Mouse (Mus musculus) thymus, postnatal 4 days (tissue): ENCODE measurements around the gene Ddx27.
A peak's percentile ranks its signal among the peaks of the same experiment; 100 is the strongest.
"Not testable (repeated sequence)": the region's sequence is repeated elsewhere in the genome, so short reads cannot be mapped to it uniquely, and the experiment has no call there.

ENCODE experiments used
- DNase-seq: peaks from one replicate; pipeline ENCODE4 v3.0.0; 2021

Ddx27 gene

DNA sequence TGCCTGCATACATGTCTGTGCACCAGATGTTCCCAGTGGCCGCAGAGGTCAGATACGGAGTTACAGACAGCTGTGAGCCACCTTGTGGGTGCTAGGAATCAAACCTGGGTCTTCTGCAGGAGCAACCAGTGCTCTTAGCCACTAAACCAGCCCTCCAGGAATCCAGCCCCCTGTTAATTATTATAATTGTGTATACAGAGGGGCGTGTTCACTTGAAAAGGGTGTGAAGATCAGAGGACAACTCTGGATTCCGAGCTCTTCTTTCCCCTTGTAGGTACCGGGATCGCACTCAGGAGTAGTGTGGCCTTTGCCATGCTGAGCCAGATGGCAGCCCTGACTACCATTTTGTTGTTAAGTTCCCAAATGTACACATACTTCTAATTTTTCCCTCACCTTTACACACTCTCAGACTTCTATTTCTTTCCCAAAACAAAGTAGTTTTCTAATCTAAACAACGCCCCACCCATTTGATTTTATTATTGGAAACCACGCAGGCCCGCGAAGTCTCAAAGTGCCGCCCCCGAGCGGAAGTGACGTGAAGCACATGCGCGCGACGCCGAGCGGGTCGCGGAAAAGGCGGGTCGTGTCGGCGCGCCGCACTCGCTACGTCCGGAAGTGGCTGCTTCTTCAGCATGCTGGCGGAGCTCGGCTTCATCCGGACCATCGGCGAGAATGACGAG, at the start of gene Ddx27:
TSS of gene Ddx27 (plus strand) at position 492 of the 680 bp plus-strand sequence.
- peak; percentile 96 for DNase-seq

DNA sequence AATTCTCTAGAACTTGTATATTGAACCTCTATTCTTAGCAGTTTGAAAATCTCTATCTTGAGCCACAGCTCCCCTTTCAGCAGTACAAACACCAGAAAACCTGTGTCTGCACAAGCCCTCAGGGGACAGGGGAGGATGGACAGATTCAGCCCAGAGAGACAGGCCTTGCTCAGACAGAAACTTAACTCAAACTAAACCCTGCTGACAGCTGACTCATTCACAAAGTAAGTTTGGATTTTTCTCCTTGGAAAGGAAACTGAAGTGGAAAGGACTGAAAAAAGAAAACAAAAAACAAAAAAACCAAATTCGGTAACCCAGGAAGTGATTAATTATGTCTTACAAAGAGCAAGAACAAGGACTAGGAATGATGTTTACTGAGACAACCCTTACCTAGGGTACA, 41.8 kb upstream of the Ddx27 start:
- no peak for DNase-seq

GRCm38 (mm10) chr2:166974177-166974872, 40.7 kb upstream of the Ddx27 start:
- DNase-seq = no peak

DNA sequence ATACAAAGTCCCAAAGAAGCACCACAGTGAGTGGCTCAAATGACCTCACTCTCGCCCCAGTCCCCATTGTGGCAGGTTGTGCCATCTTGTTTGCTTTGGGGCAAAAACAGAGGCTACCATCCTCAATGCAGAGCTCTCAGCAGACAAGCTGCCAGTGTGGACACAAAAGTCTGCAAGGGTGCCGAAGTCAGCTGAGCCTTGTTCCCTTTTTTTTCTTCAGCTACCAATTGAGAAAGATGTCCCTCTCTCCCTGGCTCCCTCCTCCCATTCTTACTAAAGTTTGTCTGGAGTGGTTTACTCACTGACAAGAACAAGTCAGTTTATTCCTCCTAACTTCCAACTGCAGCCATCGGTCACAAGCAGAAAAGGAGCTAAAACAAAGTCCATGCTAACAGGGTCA, 38.6 kb upstream of the Ddx27 start:
- DNase-seq = no peak

GRCm38 (mm10) chr2:166977490-166977889, 37.5 kb upstream of the Ddx27 start:
- DNase-seq = no peak

DNA sequence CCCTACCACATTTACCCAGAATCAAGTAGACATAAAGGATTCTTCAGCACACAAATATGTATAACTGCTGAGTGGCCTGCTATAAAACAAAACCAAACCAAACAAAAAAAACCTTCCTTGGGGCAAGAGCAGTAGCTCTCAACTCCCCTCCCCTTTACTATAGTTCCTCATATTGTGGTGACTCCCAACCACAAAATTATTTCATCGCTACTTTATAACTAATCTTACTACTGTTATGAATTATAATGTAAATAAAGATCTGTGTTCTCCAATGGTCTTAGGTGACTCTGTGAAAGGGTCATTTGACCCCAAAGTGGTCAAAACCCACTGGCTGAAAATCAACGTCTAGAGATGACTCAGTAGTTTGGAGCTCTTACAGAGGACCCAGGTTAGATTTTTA, 34.8 kb upstream of the Ddx27 start:
- no peak for DNase-seq

GRCm38 (mm10) chr2:166983351-166983894, 31.6 kb upstream of the Ddx27 start:
- DNase-seq = no peak

DNA sequence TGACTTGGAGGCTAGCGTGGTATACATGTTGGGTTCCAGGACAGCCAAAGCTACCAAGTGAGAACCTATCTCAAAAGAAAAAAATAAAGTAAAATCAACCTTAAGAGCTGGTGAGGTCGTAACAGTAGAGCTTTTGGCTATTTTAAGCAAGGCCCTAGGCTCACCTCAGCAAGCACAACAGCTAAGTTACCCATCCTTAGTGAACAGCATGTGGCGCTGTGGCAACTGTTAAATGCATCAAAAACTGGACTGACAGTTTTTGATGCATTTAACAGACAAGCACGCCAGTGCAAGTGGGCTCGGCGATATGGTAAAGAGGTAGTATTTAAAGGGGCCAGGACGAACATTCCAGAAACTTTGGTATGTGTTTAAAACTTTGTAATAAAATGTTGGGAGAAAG, 24.1 kb upstream of the Ddx27 start:
- no peak for DNase-seq

DNA sequence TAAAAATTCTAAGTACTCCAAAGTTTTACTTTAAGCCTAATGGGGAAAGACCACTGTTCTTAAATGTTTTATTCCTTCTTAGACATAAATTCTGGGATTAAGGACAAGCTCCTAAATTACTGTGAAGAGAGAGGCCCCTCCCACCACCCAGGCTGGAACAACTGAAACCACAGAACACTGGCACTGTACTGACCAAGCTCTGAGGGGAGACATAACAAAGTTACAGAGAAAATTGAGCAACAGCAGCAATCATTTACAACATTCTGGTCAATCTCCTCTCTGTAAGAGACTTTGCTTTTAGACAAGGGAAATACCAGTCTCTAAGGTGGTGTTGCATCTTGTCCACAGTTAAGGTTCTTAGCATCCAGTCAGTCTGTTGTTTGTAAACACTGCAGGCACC, 23.0 kb upstream of the Ddx27 start:
- no peak for DNase-seq

- DNase-seq = peak; percentile 63
Observed at GRCm38 (mm10) chr2:166995021-166995795, 19.8 kb upstream of the Ddx27 start.

GRCm38 (mm10) chr2:166995796-166996532, 19.0 kb upstream of the Ddx27 start, which contains the start of gene Stau1:
Gene Stau1 (minus strand): TSS chr2:166996299.
- DNase-seq = peak; percentile 96

DNA sequence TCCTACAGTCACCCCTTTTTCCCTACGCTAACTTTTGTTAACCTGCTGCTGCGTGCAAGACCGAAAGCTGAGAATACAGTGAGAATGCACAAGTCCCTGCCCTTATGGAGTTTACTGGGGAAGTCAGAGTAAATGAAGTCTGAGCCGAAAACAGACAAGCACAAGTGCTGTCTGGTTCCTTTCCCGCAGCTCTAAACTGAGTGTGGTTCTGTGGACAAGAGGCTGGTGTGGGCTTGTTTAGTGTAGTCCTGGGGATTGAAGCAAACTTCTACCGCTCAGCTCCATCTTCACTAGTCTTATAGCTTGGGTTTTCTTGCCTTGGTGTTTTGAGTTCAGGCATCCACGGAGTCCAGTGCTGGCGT, 18.5 kb upstream of the Ddx27 start:
- DNase-seq = no peak

DNA sequence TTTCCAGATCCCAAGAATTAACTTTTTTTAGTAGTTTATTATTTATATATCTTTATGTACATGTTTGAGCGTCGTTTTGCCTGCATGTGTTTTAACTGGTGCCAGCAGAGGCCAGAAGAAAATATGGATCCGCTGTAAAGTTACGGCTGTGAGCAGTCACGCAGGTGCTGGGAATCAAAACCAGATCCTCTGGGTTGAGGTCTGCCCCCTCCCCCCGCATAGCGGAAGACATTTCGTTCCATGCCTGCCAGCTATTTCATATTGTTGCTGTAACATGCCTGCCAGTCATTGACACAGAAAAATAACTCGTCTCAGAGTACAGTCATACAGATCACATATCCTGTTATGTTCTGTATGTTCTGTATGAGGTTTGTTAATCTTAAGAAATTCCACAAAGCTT, 13.5 kb upstream of the Ddx27 start:
- no peak for DNase-seq

DNA sequence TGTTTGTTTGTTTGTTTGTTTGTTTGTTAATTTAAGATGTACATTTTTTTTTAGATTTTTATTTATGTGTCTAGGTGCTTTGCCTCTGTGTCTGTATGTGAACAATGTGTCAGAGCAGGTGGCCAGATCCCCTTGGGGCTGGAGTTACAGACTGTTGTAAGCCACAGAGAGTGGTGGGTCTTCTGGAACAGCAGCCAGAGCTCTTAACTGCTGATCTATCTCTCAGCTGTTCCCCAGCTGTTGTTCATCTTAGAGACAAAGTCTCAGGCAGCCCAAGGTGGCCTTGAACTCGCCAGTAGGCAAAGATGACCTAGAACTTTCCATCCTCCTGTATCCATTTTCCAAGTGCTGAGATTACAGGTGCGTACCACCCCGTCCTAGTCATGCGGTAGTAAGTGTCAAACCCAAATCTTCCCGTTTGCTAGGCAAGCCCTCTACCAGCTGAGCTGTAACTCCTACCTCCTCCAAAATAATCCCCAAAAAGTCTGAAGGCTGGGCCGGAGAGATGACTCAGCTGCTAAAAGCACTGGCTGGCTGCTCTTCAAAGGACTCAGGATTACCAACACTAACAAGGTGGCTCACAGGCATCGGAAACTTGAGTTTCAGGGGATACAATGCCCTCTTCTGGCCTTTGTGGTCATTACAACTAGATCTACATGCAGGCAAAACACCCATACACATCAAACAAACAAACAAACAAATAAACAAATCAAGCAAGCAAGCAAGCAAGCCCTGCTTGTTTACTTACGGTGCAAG, 10.7 kb upstream of the Ddx27 start:
- DNase-seq = peak; percentile 69

GRCm38 (mm10) chr2:167006355-167006754, 8.6 kb upstream of the Ddx27 start:
- no peak for DNase-seq

DNA sequence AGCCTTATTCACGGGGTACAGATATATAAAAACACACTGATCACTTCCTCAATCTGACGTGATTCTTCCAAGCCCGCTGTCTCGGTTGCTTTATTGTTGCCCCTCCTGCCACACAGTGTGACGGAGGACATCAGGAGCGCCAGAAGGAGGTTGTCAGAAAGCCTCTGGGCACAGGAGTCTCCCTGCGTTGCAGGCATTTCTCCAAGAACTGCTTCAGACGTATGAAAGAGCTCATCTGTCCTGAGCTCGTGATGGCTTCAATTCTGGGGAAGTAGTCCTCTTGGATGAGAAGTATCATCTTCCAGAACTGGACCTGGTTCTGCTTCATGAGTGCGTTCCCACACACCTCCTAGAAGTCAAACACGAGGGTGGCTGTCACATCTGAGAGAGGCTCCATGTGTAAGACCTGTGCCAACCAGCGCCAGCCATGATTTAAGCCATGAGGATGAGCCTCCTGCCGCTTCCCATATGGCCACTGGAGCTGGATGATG, 7.9 kb upstream of the Ddx27 start:
- no peak for DNase-seq

GRCm38 (mm10) chr2:167007565-167007964, 7.4 kb upstream of the Ddx27 start:
- DNase-seq = not testable (repeated sequence)

DNA sequence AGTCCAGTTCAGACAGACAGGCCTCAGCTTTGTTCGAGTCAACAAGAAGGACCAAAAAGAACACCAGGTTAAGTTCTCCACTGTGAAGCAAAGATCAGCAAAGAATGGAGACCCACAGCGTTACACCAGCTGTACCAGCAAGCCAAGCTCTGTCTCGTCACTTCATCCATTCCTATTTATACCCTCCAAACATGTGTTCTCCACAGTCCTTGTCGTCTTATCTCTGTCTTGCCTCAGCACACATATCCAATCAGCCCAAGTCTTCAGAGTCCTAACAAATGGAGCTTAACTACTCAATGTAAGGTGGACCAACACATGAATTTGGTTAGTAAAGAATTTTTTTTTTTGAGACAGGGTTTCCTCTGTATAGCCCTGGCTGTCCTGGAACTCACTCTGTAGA, 5.5 kb upstream of the Ddx27 start:
- DNase-seq = no peak

DNA sequence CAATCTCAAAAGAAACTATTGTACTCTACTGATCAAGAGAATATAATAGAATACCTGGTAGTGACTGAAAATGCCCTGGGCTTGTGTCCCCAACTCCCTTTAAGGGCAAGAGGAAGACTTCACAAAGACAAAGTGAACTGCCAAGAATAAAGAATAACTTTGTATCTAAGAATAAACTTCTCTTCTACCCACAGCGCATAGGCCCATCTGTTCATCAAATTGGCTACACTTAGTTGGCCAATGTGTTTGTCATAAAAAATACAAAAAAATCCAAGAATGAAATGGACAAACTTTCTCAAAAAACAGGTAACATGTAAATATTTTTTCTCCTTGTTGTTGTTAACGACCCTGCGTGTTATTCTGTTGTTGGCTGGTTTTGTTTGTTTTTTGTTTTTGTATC, 4.4 kb upstream of the Ddx27 start:
- no peak for DNase-seq

GRCm38 (mm10) chr2:167015382-167015718, 357 bp downstream of the Ddx27 start:
- DNase-seq = no peak

GRCm38 (mm10) chr2:167019396-167019795, 4.4 kb downstream of the Ddx27 start:
- DNase-seq = no peak

- DNase-seq = no peak
Observed at GRCm38 (mm10) chr2:167028553-167028952, 13.6 kb downstream of the Ddx27 start.
